Mouse (Mus musculus) skeletal muscle tissue, adult 2 months (tissue): ENCODE results near the gene Lsm7.

ENCODE experiments used
- DNase-seq: peaks from one replicate; pipeline ENCODE4 v3.0.0-alpha.2; 2012; ENCODE audit warnings: low read depth, low spot score

Gene Lsm7

GRCm38 (mm10) chr10:80876028-80876427 lies 21.0 kb upstream of the Lsm7 start:
- DNase-seq = peak; percentile 41

- DNase-seq = peak; percentile 72
Observed at GRCm38 (mm10) chr10:80874035-80874434, 19.0 kb upstream of the Lsm7 start.

GRCm38 (mm10) chr10:80871581-80871980 lies 16.6 kb upstream of the Lsm7 start, which contains the start of gene Tmprss9:
TSS of gene Tmprss9 (plus strand) at chr10:80871848.
- DNase-seq = no peak

GRCm38 (mm10) chr10:80870993-80871392 lies 16.0 kb upstream of the Lsm7 start:
- no peak for DNase-seq

GRCm38 (mm10) chr10:80864446-80864845 lies 9.4 kb upstream of the Lsm7 start:
- DNase-seq = peak; percentile 85

GRCm38 (mm10) chr10:80862305-80862704 lies 7.3 kb upstream of the Lsm7 start:
- DNase-seq = no peak

GRCm38 (mm10) chr10:80858350-80858935 lies 3.4 kb upstream of the Lsm7 start:
- DNase-seq = no peak

GRCm38 (mm10) chr10:80857848-80858247 lies 2.8 kb upstream of the Lsm7 start:
- DNase-seq = no peak

- DNase-seq = no peak
Observed at GRCm38 (mm10) chr10:80857386-80857785, 2.4 kb upstream of the Lsm7 start.

- no peak for DNase-seq
Observed at GRCm38 (mm10) chr10:80856908-80857307, 1.9 kb upstream of the Lsm7 start.

- no peak for DNase-seq
Observed at GRCm38 (mm10) chr10:80856267-80856666, 1.3 kb upstream of the Lsm7 start.

GRCm38 (mm10) chr10:80855749-80856073 lies 702 bp upstream of the Lsm7 start:
- DNase-seq = no peak

GRCm38 (mm10) chr10:80848571-80848970 lies 6.4 kb downstream of the Lsm7 start:
- peak; percentile 77 for DNase-seq

- no peak for DNase-seq
Observed at GRCm38 (mm10) chr10:80845732-80846131, 9.3 kb downstream of the Lsm7 start.

GRCm38 (mm10) chr10:80845055-80845693 lies 9.8 kb downstream of the Lsm7 start:
- no peak for DNase-seq

GRCm38 (mm10) chr10:80843931-80844547 lies 11.0 kb downstream of the Lsm7 start, which contains the start of gene Lingo3:
TSS of gene Lingo3 (minus strand) at chr10:80844039.
- no peak for DNase-seq

GRCm38 (mm10) chr10:80843087-80843930 lies 11.7 kb downstream of the Lsm7 start:
- no peak for DNase-seq

- no peak for DNase-seq
Observed at GRCm38 (mm10) chr10:80842334-80842733, 12.7 kb downstream of the Lsm7 start.

GRCm38 (mm10) chr10:80841685-80842084 lies 13.3 kb downstream of the Lsm7 start:
- DNase-seq = no peak

GRCm38 (mm10) chr10:80839848-80840247 lies 15.2 kb downstream of the Lsm7 start:
- DNase-seq = no peak

GRCm38 (mm10) chr10:80838346-80838912 lies 16.6 kb downstream of the Lsm7 start:
- DNase-seq = no peak

GRCm38 (mm10) chr10:80837827-80838226 lies 17.2 kb downstream of the Lsm7 start:
- peak; percentile 81 for DNase-seq
